Mouse (Mus musculus) frontal cortex, postnatal 25 days (tissue): ENCODE measurements at regions not wholly inside any gene's neighbourhood (a gene's known extent, or its start where the extent isn't known, plus 50 kb on each side); places are given as distances from the start of the nearest gene placed in this dataset.

Experiments used
- DNase-seq, 2 experiments: peaks; one replicate each; pipeline ENCODE4 v3.0.0; 2022; ENCODE audit warnings: low spot score in 2 of 2

- no peak for DNase-seq
Observed at GRCm38 (mm10) chr5:95864252-95864651, 88.5 kb downstream of the E330014E10Rik start.

GRCm38 (mm10) chr5:95864725-95865492 is 89.1 kb downstream of the E330014E10Rik start:
- no peak for DNase-seq

GRCm38 (mm10) chr5:95865516-95865915 is 89.7 kb downstream of the E330014E10Rik start:
- no peak for DNase-seq

GRCm38 (mm10) chr5:95866848-95867495 is 89.8 kb upstream of the Cxcl13 start:
- DNase-seq, result no peak

- no peak for DNase-seq
Observed at GRCm38 (mm10) chr5:95870336-95870845, 86.4 kb upstream of the Cxcl13 start.

GRCm38 (mm10) chr5:95874969-95875368 is 81.8 kb upstream of the Cxcl13 start:
- no peak for DNase-seq

- peak; percentile 31 to 49 for DNase-seq
Observed at GRCm38 (mm10) chr5:95880914-95881313, 75.8 kb upstream of the Cxcl13 start.
